Mouse (Mus musculus) E14TG2a.4 (cell line): ENCODE measurements at regions not wholly inside any gene's neighbourhood (a gene's known extent, or its start where the extent isn't known, plus 50 kb on each side); places are given as distances from the start of the nearest gene placed in this dataset.

Source experiments
- CTCF ChIP-seq: conservative IDR thresholded peaks from 2 replicates; pipeline ENCODE4 v1.5.1; 2014; ENCODE audit warnings: low read length
- NANOG ChIP-seq: IDR thresholded peaks from 2 replicates; pipeline ENCODE4 v1.6.1; 2014; ENCODE audit warnings: borderline replicate concordance, low read length, mixed read lengths
- POU5F1 ChIP-seq: IDR thresholded peaks from 2 replicates; pipeline ENCODE4 v1.6.1; 2014; ENCODE audit warnings: low read length, borderline replicate concordance

- TF ChIP-seq CTCF (no peak), NANOG (no peak), POU5F1 (no peak)
Measured at GRCm38 (mm10) chr13:97484808-97485545, 244.1 kb downstream of the Enc1 start.
